Mouse (Mus musculus): Measurements from ENCODE around the gene Hist1h1d. TPM values are rescaled to one million over a fixed set of nuclear protein-coding genes. Genes with fewer than 3 reads are reported as not detected.
A peak's percentile ranks its signal among the peaks of the same experiment; 100 is the strongest.

Gene Hist1h1d
- polyA plus RNA-seq, 1 experiment from 2014 or later = 0.52 TPM

- peak; percentile 89 for ATAC-seq (ENCODE audit: insufficient number of reproducible peaks, insufficient read depth, low FRiP score, low TSS enrichment, low read depth)
- Histone ChIP-seq H3K4me1 (peaks cover 4% of the 10 kb centered on the region), H3K27me3 (no peaks in the 10 kb centered on the region), H3K4me2 (peak overlapping the region; percentile 74), H3K9me3 (no peaks in the 10 kb centered on the region), H3K27ac (peak overlapping the region; percentile 73), H3K36me3 (no peaks in the 10 kb centered on the region), H3K4me3 (peak overlapping the region; percentile 55), H3K9ac (peak overlapping the region; percentile 66)
- under 1% methylated on average over 27 of the region's 27 CpGs for WGBS
Observed at GRCm38 (mm10) chr13:23517603-23518294, 35.3 kb upstream of the Hist1h1d start.

GRCm38 (mm10) chr13:23518295-23518603 is 34.8 kb upstream of the Hist1h1d start:
- peak overlapping the region; percentile 55 for H3K4me3 ChIP-seq
- no peaks in the 10 kb centered on the region for H3K36me3 ChIP-seq
- peak overlapping the region; percentile 33; the same call in 1 of the 2 replicates for H3K9ac ChIP-seq
- no peak overlapping the region for H3K27ac ChIP-seq
- H3K4me2 ChIP-seq = peak overlapping the region; percentile 74
- H3K4me1 ChIP-seq = peaks cover 4% of the 10 kb centered on the region
- no peaks in the 10 kb centered on the region for H3K9me3 ChIP-seq
- under 1% methylated on average over 6 of the region's 6 CpGs for WGBS
- H3K27me3 ChIP-seq = no peaks in the 10 kb centered on the region
- ATAC-seq (ENCODE audit: insufficient number of reproducible peaks, insufficient read depth, low FRiP score, low TSS enrichment, low read depth) = no peak

- H3K4me2 ChIP-seq = peak overlapping the region; percentile 74
- no peaks in the 10 kb centered on the region for H3K9me3 ChIP-seq
- ATAC-seq (ENCODE audit: insufficient number of reproducible peaks, insufficient read depth, low FRiP score, low TSS enrichment, low read depth) = no peak
- under 1% methylated on average over 6 of the region's 6 CpGs for WGBS
- H3K27me3 ChIP-seq = no peaks in the 10 kb centered on the region
- H3K36me3 ChIP-seq = no peaks in the 10 kb centered on the region
- H3K9ac ChIP-seq = peak overlapping the region; percentile 63
- peak overlapping the region; percentile 39; the same call in 1 of the 2 replicates for H3K27ac ChIP-seq
- H3K4me1 ChIP-seq = peaks cover 4% of the 10 kb centered on the region
- peak overlapping the region; percentile 55 for H3K4me3 ChIP-seq
Observed at GRCm38 (mm10) chr13:23518885-23519284, 34.2 kb upstream of the Hist1h1d start.

- H3K27ac ChIP-seq = peak overlapping the region; percentile 39; the same call in 1 of the 2 replicates
- no peak for ATAC-seq (ENCODE audit: insufficient number of reproducible peaks, insufficient read depth, low FRiP score, low TSS enrichment, low read depth)
- under 1% methylated on average over 10 of the region's 10 CpGs for WGBS
Observed at GRCm38 (mm10) chr13:23519416-23519815, 33.6 kb upstream of the Hist1h1d start.

GRCm38 (mm10) chr13:23521703-23522102 is 31.4 kb upstream of the Hist1h1d start:
- Histone ChIP-seq H3K9me3 (no peaks in the 10 kb centered on the region), H3K4me1 (0 out of 2 replicates have a peak, but pooled peaks cover 3% of the 10 kb centered on the region), H3K4me2 (peak overlapping the region; percentile 40), H3K27me3 (no peaks in the 10 kb centered on the region), H3K27ac (no peak overlapping the region), H3K9ac (no peak overlapping the region), H3K4me3 (peak overlapping the region; percentile 19), H3K36me3 (no peaks in the 10 kb centered on the region)
- WGBS = under 1% methylated on average over 14 of the region's 14 CpGs
- ATAC-seq (ENCODE audit: insufficient number of reproducible peaks, insufficient read depth, low FRiP score, low TSS enrichment, low read depth) = no peak

More at GRCm38 (mm10) chr13:23519416-23519815, 33.6 kb upstream of the Hist1h1d start:
- Histone ChIP-seq H3K36me3 (no peaks in the 10 kb centered on the region), H3K9ac (peak overlapping the region; percentile 63), H3K27me3 (no peaks in the 10 kb centered on the region), H3K4me2 (peak overlapping the region; percentile 74), H3K9me3 (no peaks in the 10 kb centered on the region), H3K4me1 (peaks cover 4% of the 10 kb centered on the region), H3K4me3 (peak overlapping the region; percentile 55)

- Histone ChIP-seq H3K9me3 (no peaks in the 10 kb centered on the region), H3K4me1 (peaks cover 7% of the 10 kb centered on the region), H3K4me2 (no peak overlapping the region), H3K27ac (no peak overlapping the region), H3K27me3 (no peaks in the 10 kb centered on the region), H3K4me3 (no peak overlapping the region), H3K36me3 (no peaks in the 10 kb centered on the region), H3K9ac (no peak overlapping the region)
- ATAC-seq (ENCODE audit: insufficient number of reproducible peaks, insufficient read depth, low FRiP score, low TSS enrichment, low read depth) = no peak
- WGBS = 51% methylated on average over 5 of the region's 5 CpGs
Observed at GRCm38 (mm10) chr13:23523976-23524375, 29.1 kb upstream of the Hist1h1d start.

DNA sequence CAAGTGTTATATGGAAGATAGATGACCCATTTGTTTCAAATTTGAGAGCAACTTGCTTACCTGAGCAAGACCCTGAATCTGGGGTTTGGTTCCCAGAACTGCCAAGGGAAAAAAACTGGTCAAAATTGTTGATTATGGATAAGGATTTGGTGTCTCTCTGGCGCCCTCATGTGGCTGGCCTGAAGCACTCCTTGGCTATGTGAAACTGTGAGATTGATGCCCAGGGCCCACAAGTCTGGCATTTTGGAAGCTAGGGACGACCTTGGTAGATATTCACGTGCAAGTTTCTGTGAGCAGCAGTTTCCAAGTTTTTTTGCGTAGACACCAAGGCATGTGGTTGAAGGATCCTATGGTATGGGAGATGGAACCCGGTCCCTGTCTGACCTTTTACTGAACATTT is 28.4 kb upstream of the Hist1h1d start:
- 0 out of 2 replicates have a peak, but pooled peaks have one; percentile 38 for ATAC-seq (ENCODE audit: insufficient number of reproducible peaks, insufficient read depth, low FRiP score, low TSS enrichment, low read depth)
- no peaks in the 10 kb centered on the region for H3K36me3 ChIP-seq
- 0 out of 2 replicates have a peak overlapping the region, but pooled peaks have one; percentile 27 for H3K9ac ChIP-seq
- WGBS = 6% methylated on average over 5 of the region's 5 CpGs
- H3K4me2 ChIP-seq = peak overlapping the region; percentile 34
- no peak overlapping the region for H3K4me3 ChIP-seq
- no peaks in the 10 kb centered on the region for H3K9me3 ChIP-seq
- no peak overlapping the region for H3K27ac ChIP-seq
- H3K27me3 ChIP-seq = no peaks in the 10 kb centered on the region
- H3K4me1 ChIP-seq = peaks cover 9% of the 10 kb centered on the region

DNA sequence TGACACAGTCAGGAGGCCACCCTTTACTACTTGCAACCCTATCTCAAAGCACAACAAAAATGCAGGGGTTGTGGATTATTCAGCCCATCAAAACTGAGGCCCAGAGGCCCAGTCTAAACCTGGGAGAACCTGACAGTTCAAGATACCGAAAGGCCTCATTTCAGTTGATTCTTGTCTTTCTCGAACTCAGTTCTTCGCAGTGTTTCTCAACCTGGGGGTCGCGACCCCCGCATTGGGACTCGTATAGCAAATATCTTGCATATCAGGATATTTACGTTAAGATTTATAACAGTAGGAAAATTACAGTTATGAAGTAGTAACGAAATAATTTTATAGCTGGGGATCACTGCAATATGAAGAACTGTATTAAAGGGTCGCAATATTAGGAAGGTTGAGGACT is 27.2 kb upstream of the Hist1h1d start:
- H3K27me3 ChIP-seq = no peaks in the 10 kb centered on the region
- peaks cover 9% of the 10 kb centered on the region for H3K4me1 ChIP-seq
- no peak overlapping the region for H3K27ac ChIP-seq
- H3K4me2 ChIP-seq = peak overlapping the region; percentile 60
- no peak for ATAC-seq (ENCODE audit: insufficient number of reproducible peaks, insufficient read depth, low FRiP score, low TSS enrichment, low read depth)
- H3K9me3 ChIP-seq = no peaks in the 10 kb centered on the region
- 2% methylated on average over 10 of the region's 10 CpGs for WGBS
- H3K4me3 ChIP-seq = peak overlapping the region; percentile 48
- peak overlapping the region; percentile 36; the same call in 1 of the 2 replicates for H3K9ac ChIP-seq
- H3K36me3 ChIP-seq = no peaks in the 10 kb centered on the region

GRCm38 (mm10) chr13:23526312-23526711 is 26.8 kb upstream of the Hist1h1d start:
- H3K4me1 ChIP-seq = peaks cover 9% of the 10 kb centered on the region
- no peaks in the 10 kb centered on the region for H3K9me3 ChIP-seq
- H3K27ac ChIP-seq = peak overlapping the region; percentile 79
- H3K27me3 ChIP-seq = no peaks in the 10 kb centered on the region
- ATAC-seq (ENCODE audit: insufficient number of reproducible peaks, insufficient read depth, low FRiP score, low TSS enrichment, low read depth) = no peak
- peak overlapping the region; percentile 48 for H3K4me3 ChIP-seq
- under 1% methylated on average over 17 of the region's 17 CpGs for WGBS
- no peaks in the 10 kb centered on the region for H3K36me3 ChIP-seq
- H3K4me2 ChIP-seq = peak overlapping the region; percentile 60
- peak overlapping the region; percentile 71 for H3K9ac ChIP-seq

- no peak overlapping the region for H3K9ac ChIP-seq
- no peak overlapping the region for H3K4me3 ChIP-seq
- no peak overlapping the region for H3K27ac ChIP-seq
- peaks cover 21% of the 10 kb centered on the region for H3K4me1 ChIP-seq
- peak overlapping the region; percentile 66; the same call in 1 of the 2 replicates for H3K4me2 ChIP-seq
- no peaks in the 10 kb centered on the region for H3K27me3 ChIP-seq
- no peaks in the 10 kb centered on the region for H3K36me3 ChIP-seq
- H3K9me3 ChIP-seq = no peaks in the 10 kb centered on the region
- no peak for ATAC-seq (ENCODE audit: insufficient number of reproducible peaks, insufficient read depth, low FRiP score, low TSS enrichment, low read depth)
- WGBS = 80% methylated on average over 5 of the region's 5 CpGs
Observed at GRCm38 (mm10) chr13:23529005-23529404, 24.1 kb upstream of the Hist1h1d start.

DNA sequence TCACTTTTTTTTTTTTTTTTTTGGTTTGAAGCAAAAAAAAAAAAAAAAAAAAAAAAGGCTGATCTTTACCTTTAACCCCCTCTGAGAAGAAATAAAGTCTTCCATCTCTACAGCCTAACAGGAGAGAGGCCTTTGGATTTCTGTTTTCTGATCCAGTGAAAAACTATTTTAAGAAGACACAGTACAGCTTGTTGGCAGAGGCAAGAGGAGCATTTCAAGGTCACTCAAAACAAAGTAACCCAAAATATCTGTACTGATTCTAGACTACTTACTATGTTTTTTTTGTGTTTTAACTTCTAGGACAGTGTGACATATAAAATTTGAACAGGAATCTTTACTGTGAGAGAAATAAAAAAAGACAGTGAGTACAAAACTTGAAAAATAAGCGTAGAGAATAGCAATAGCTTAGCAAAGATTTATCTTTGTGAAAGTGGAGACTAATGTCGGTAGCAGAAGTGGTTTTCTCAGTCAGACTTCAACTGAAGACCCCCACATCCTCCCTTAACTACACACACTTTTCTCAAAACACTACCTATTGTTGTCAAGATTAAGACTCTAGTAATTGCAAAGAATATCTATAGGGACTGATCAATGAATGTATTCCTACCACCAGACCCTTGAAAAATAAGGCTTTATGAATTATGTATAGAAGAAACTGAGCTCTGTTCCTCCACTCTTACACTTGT is 23.4 kb upstream of the Hist1h1d start:
- no peak for ATAC-seq (ENCODE audit: insufficient number of reproducible peaks, insufficient read depth, low FRiP score, low TSS enrichment, low read depth)
- Histone ChIP-seq H3K4me2 (peak overlapping the region; percentile 66), H3K27ac (peak overlapping the region; percentile 97), H3K36me3 (no peaks in the 10 kb centered on the region), H3K4me3 (peak overlapping the region; percentile 54), H3K9me3 (no peaks in the 10 kb centered on the region), H3K9ac (peak overlapping the region; percentile 84), H3K4me1 (peaks cover 25% of the 10 kb centered on the region), H3K27me3 (no peaks in the 10 kb centered on the region)
- 27% methylated on average over 2 of the region's 2 CpGs for WGBS
